Mouse (Mus musculus): ENCODE measurements around the gene Fbrs.

GRCm38 (mm10) chr7:127491846-127492245 is 12.8 kb downstream of the Fbrs start:
- TF ChIP-seq CTCF (IDR thresholded peaks at IDR 0.05; ENCODE audit: low read depth) (no peak), EP300 (optimal IDR thresholded peaks at IDR 0.05) (no peak)

Data from stomach, postnatal 0 days (tissue).